Mouse (Mus musculus) stomach, embryonic 14.5 days (tissue): ENCODE data around the gene Dgkd. TPM values are rescaled to one million over a fixed set of nuclear protein-coding genes. Genes with fewer than 3 reads are reported as not detected.

Experiments used
- ATAC-seq: fragments of 200-750 bp; cut with Nextera tagmentation; 2 replicates; pipeline ENCODE4 v1.8.0; 2017; ENCODE audit warnings: low read depth, moderate TSS enrichment; ENCODE audit not compliant: insufficient number of reproducible peaks, insufficient read depth, low FRiP score
- H3K27ac ChIP-seq: fragments of 300-500 bp; sonication (generic); 2 replicates; pipeline ENCODE4 v1.5.1; 2014; ENCODE audit warnings: mild to moderate bottlenecking, low read length, moderate library complexity, mixed read lengths
- H3K27me3 ChIP-seq: fragments of 300-500 bp; sonication (generic); 2 replicates; pipeline ENCODE4 v1.6.1; 2014; ENCODE audit warnings: low read length, control low read depth, mixed read lengths; ENCODE audit not compliant: control insufficient read depth, insufficient read depth
- H3K36me3 ChIP-seq: fragments of 300-500 bp; sonication (generic); 2 replicates; pipeline ENCODE4 v1.6.1; 2014; ENCODE audit warnings: mild to moderate bottlenecking, control low read depth, low read length, moderate library complexity, mixed read lengths; ENCODE audit not compliant: control insufficient read depth, insufficient read depth
- H3K4me1 ChIP-seq: fragments of 300-500 bp; sonication (generic); 2 replicates; pipeline ENCODE4 v1.6.1; 2014; ENCODE audit warnings: low read length, control low read depth, mixed read lengths; ENCODE audit not compliant: control insufficient read depth, insufficient read depth
- H3K4me2 ChIP-seq: fragments of 300-500 bp; sonication (generic); replicated peaks from 2 replicates; pipeline ENCODE4 v1.6.1; 2014; ENCODE audit warnings: low read depth, low read length, control low read depth
- H3K4me3 ChIP-seq: fragments of 300-500 bp; sonication (generic); 2 replicates; pipeline ENCODE4 v1.5.1; 2014; ENCODE audit warnings: low read depth, low read length, control low read depth
- H3K9ac ChIP-seq: fragments of 300-500 bp; sonication (generic); replicated peaks from 2 replicates; pipeline ENCODE4 v1.6.1; 2014; ENCODE audit warnings: low read depth, mild to moderate bottlenecking, control low read depth, low read length, moderate library complexity, mixed read lengths
- H3K9me3 ChIP-seq: fragments of 300-500 bp; sonication (generic); 2 replicates; pipeline ENCODE4 v1.6.1; 2016; ENCODE audit warnings: low read depth, low read length, control low read depth; ENCODE audit not compliant: control insufficient read depth
- WGBS: fragments of 180-500 bp; shearing (Covaris S2); extraction: QIAGEN DNeasy Blood & Tissue Kit; methylation state at CpG from one replicate; pipeline ENCODE4 v1.1.7; 2014; 5-methylcytosine and 5-hydroxymethylcytosine counted together
- polyA plus RNA-seq: library from polyadenylated mRNA; unstranded; fragments of >200 nt; fragmentation: Nextera tagmentation; extraction: Ambion mirVana; gene quantifications from 2 replicates; pipeline ENCODE4 v1.2.1, GENCODE M21; 2014

The Dgkd gene
- polyA plus RNA-seq, result 31.0 and 35.1 TPM in 2 replicates

- Histone ChIP-seq H3K36me3 (no peaks in the 10 kb centered on the region), H3K27ac (peak within 1 kb of the TSS; percentile 66; the same call in 1 of the 2 replicates), H3K27me3 (no peaks in the 10 kb centered on the region), H3K9ac (peak within 1 kb of the TSS; percentile 93), H3K9me3 (no peaks in the 10 kb centered on the region), H3K4me3 (peak within 1 kb of the TSS; percentile 92), H3K4me2 (peak within 1 kb of the TSS; percentile 85), H3K4me1 (peaks cover 26% of the 10 kb centered on the region)
- under 1% methylated on average over 62 of the region's 74 CpGs for WGBS
- ATAC-seq, result peak; percentile 96
Measured at GRCm38 (mm10) chr1:87852892-87853600, at the start of gene Dgkd. TSS of gene Dgkd (plus strand) at chr1:87853287.

GRCm38 (mm10) chr1:87803576-87803975 lies 49.5 kb upstream of the Dgkd start, which contains the start of gene Sag:
TSS of gene Sag (plus strand) at chr1:87803680.
- no peaks in the 10 kb centered on the region for H3K4me1 ChIP-seq
- H3K9ac ChIP-seq, result no peak within 1 kb of the TSS
- H3K4me2 ChIP-seq, result no peak within 1 kb of the TSS
- H3K36me3 ChIP-seq, result no peaks in the 10 kb centered on the region
- H3K27me3 ChIP-seq, result no peaks in the 10 kb centered on the region
- ATAC-seq, result no peak
- H3K4me3 ChIP-seq, result no peak within 1 kb of the TSS
- H3K27ac ChIP-seq, result no peak within 1 kb of the TSS
- H3K9me3 ChIP-seq, result no peaks in the 10 kb centered on the region
- 66% methylated on average over 6 of the region's 6 CpGs for WGBS

GRCm38 (mm10) chr1:87807751-87808150 lies 45.3 kb upstream of the Dgkd start:
- Histone ChIP-seq H3K9ac (no peak overlapping the region), H3K36me3 (no peaks in the 10 kb centered on the region), H3K9me3 (no peaks in the 10 kb centered on the region), H3K27me3 (no peaks in the 10 kb centered on the region), H3K4me2 (no peak overlapping the region), H3K4me3 (no peak overlapping the region), H3K4me1 (no peaks in the 10 kb centered on the region), H3K27ac (no peak overlapping the region)
- 79% methylated on average over 1 of the region's 1 CpGs for whole genome bisulfite sequencing
- no peak for ATAC-seq

- 88% methylated on average over 7 of the region's 7 CpGs for WGBS
- no peak overlapping the region for H3K4me2 ChIP-seq
- H3K9ac ChIP-seq, result no peak overlapping the region
- no peaks in the 10 kb centered on the region for H3K9me3 ChIP-seq
- H3K4me3 ChIP-seq, result no peak overlapping the region
- ATAC-seq, result no peak
- no peaks in the 10 kb centered on the region for H3K4me1 ChIP-seq
- no peak overlapping the region for H3K27ac ChIP-seq
- H3K27me3 ChIP-seq, result no peaks in the 10 kb centered on the region
- no peaks in the 10 kb centered on the region for H3K36me3 ChIP-seq
Measured at GRCm38 (mm10) chr1:87811391-87811790, 41.7 kb upstream of the Dgkd start.

GRCm38 (mm10) chr1:87812061-87812460 lies 41.0 kb upstream of the Dgkd start:
- Histone ChIP-seq H3K4me1 (no peaks in the 10 kb centered on the region), H3K27me3 (no peaks in the 10 kb centered on the region), H3K9ac (no peak overlapping the region), H3K4me2 (no peak overlapping the region), H3K27ac (no peak overlapping the region), H3K36me3 (no peaks in the 10 kb centered on the region), H3K9me3 (no peaks in the 10 kb centered on the region), H3K4me3 (no peak overlapping the region)
- 64% methylated on average over 10 of the region's 10 CpGs for WGBS
- ATAC-seq, result no peak

GRCm38 (mm10) chr1:87813155-87813554 lies 39.9 kb upstream of the Dgkd start:
- Histone ChIP-seq H3K27me3 (no peaks in the 10 kb centered on the region), H3K36me3 (no peaks in the 10 kb centered on the region), H3K4me1 (no peaks in the 10 kb centered on the region), H3K9me3 (no peaks in the 10 kb centered on the region), H3K27ac (no peak overlapping the region), H3K4me3 (no peak overlapping the region), H3K4me2 (no peak overlapping the region), H3K9ac (no peak overlapping the region)
- no peak for ATAC-seq
- WGBS, result 75% methylated on average over 6 of the region's 6 CpGs

GRCm38 (mm10) chr1:87813681-87814080 lies 39.4 kb upstream of the Dgkd start:
- 69% methylated on average over 7 of the region's 7 CpGs for WGBS
- no peaks in the 10 kb centered on the region for H3K27me3 ChIP-seq
- no peak overlapping the region for H3K27ac ChIP-seq
- no peaks in the 10 kb centered on the region for H3K9me3 ChIP-seq
- H3K4me3 ChIP-seq, result no peak overlapping the region
- ATAC-seq, result no peak
- H3K36me3 ChIP-seq, result no peaks in the 10 kb centered on the region
- no peaks in the 10 kb centered on the region for H3K4me1 ChIP-seq
- no peak overlapping the region for H3K9ac ChIP-seq
- H3K4me2 ChIP-seq, result no peak overlapping the region

- 91% methylated on average over 10 of the region's 10 CpGs for WGBS
- Histone ChIP-seq H3K36me3 (no peaks in the 10 kb centered on the region), H3K4me1 (peaks cover 8% of the 10 kb centered on the region), H3K9me3 (no peaks in the 10 kb centered on the region), H3K27me3 (no peaks in the 10 kb centered on the region), H3K4me3 (no peak overlapping the region), H3K9ac (no peak overlapping the region), H3K27ac (no peak overlapping the region), H3K4me2 (no peak overlapping the region)
- no peak for ATAC-seq
Measured at GRCm38 (mm10) chr1:87824420-87824995, 28.6 kb upstream of the Dgkd start.
